Mouse (Mus musculus) limb, embryonic 12.5 days (tissue): ENCODE measurements around the gene Smim11. TPM values are rescaled to one million over a fixed set of nuclear protein-coding genes. Genes with fewer than 3 reads are reported as not detected.

Source experiments
- ATAC-seq: fragments of 200-750 bp; cut with Nextera tagmentation; 2 replicates; pipeline ENCODE4 v1.8.0; 2017; ENCODE audit warnings: low read depth, moderate TSS enrichment; ENCODE audit not compliant: insufficient number of reproducible peaks, insufficient read depth, low FRiP score, low TSS enrichment
- H3K27ac ChIP-seq: fragments of 300-500 bp; sonication (generic); 2 replicates; pipeline ENCODE4 v1.5.1; 2016; ENCODE audit warnings: mild to moderate bottlenecking, moderate library complexity
- H3K27me3 ChIP-seq: fragments of 300-500 bp; sonication (generic); 2 replicates; pipeline ENCODE4 v1.6.1; 2016; ENCODE audit warnings: mild to moderate bottlenecking, moderate library complexity
- H3K36me3 ChIP-seq: fragments of 300-500 bp; sonication (generic); 2 replicates; pipeline ENCODE4 v1.6.1; 2016; ENCODE audit warnings: mild to moderate bottlenecking, moderate library complexity
- H3K4me1 ChIP-seq: fragments of 300-500 bp; sonication (generic); replicated peaks from 2 replicates; pipeline ENCODE4 v1.6.1; 2016
- H3K4me2 ChIP-seq: fragments of 300-500 bp; sonication (generic); 2 replicates; pipeline ENCODE4 v1.6.1; 2016; ENCODE audit warnings: mild to moderate bottlenecking, moderate library complexity
- H3K4me3 ChIP-seq: fragments of 300-500 bp; sonication (generic); replicated peaks from 2 replicates; pipeline ENCODE4 v1.5.1; 2016; ENCODE audit warnings: mild to moderate bottlenecking
- H3K9ac ChIP-seq: fragments of 300-500 bp; sonication (generic); replicated peaks from 2 replicates; pipeline ENCODE4 v1.6.1; 2016; ENCODE audit warnings: mild to moderate bottlenecking, moderate library complexity
- H3K9me3 ChIP-seq: fragments of 300-500 bp; sonication (generic); 2 replicates; pipeline ENCODE4 v1.6.1; 2016; ENCODE audit warnings: mild to moderate bottlenecking, moderate library complexity
- WGBS: fragments of 180-500 bp; shearing (Covaris S2); methylation state at CpG from one replicate; pipeline ENCODE4 v1.1.7; 2016; 5-methylcytosine and 5-hydroxymethylcytosine counted together
- polyA plus RNA-seq: library from polyadenylated mRNA; unstranded; fragments of >200 nt; fragmentation: Nextera tagmentation; extraction: Ambion mirVana; gene quantifications from 2 replicates; pipeline ENCODE4 v1.2.1, GENCODE M21; 2016

The Smim11 gene
- 152 and 160 TPM in 2 replicates for polyA plus RNA-seq

DNA sequence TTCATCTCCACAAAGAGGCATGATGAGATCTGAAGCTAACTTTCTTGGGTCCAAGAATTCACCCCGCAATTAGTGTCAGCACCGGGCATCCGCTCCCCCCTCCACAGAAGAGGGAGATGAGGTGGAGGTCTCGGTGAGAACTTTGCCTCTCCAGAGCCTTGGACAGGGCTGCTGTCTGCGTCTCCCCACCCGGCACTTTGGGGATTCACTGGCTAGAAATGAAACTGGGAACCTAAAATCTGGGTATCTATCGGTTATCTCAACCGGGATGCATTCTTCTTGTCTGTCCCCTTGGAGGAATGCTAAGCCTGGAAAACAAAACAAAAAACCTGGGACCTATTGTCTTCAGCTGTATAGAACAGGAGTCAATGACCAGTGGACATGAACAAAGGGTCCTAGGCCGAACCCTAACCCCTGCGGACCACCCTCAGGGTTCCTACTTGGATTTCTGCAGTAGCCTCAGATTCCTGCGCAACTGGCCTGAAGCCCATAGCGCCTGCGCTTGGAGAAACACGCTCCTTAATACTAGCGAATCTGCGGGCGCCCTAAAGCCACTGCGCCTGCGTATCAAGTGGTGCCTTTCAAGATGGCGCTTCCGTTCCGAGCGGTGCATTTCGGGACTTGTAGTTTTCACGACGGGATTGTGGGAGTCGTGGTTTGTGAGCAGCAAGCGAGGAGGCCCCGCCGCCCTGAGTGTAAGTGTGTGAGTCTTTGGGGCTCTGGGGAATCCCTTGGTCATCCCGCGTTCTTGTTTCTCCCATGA is at the start of gene Smim11:
Smim11 (plus strand) TSS at position 638 of the 763 bp plus-strand sequence.
- no peaks in the 10 kb centered on the region for H3K27me3 ChIP-seq

GRCm38 (mm10) chr16:92254316-92254715 is 46.8 kb upstream of the Smim11 start:
- Histone ChIP-seq H3K27ac (no peak overlapping the region), H3K4me1 (peaks cover 15% of the 10 kb centered on the region), H3K27me3 (no peaks in the 10 kb centered on the region), H3K36me3 (no peaks in the 10 kb centered on the region), H3K4me3 (no peak overlapping the region), H3K9ac (no peak overlapping the region), H3K4me2 (no peak overlapping the region), H3K9me3 (no peaks in the 10 kb centered on the region)
- WGBS: 91% methylated on average over 3 of the region's 3 CpGs
- ATAC-seq: no peak

More for the DNA sequence above, at the start of gene Smim11:
- Histone ChIP-seq H3K27ac (peak within 1 kb of the TSS; percentile 72), H3K4me3 (peak within 1 kb of the TSS; percentile 65), H3K4me2 (peak within 1 kb of the TSS; percentile 71), H3K36me3 (peaks cover 8% of the 10 kb centered on the region; the same call in 1 of the 2 replicates), H3K9ac (peak within 1 kb of the TSS; percentile 70), H3K9me3 (no peaks in the 10 kb centered on the region), H3K4me1 (peaks cover 20% of the 10 kb centered on the region)
- ATAC-seq: peak; percentile 92
- WGBS: 11% methylated on average over 32 of the region's 32 CpGs

DNA sequence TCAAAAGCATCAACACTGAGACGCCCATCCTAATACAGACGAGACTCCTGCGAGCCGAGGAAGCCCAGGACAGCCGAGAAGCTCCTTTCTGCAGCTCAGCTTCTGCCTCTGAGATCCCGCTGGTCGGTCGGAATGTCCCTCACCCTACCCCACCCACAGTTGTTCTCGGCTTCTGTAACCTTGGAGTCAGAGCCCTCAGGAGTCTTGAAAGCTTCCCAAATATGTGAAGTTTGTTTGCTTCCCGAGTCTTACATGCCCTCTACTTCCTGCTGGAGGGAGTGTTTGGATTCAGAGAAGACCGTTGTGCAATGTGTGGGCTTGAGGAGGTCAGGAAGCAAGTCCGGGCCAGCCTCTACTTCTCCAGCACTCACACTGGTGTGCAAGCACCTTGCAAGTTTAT is 33.2 kb upstream of the Smim11 start:
- H3K27ac ChIP-seq: no peak overlapping the region
- no peaks in the 10 kb centered on the region for H3K36me3 ChIP-seq
- no peaks in the 10 kb centered on the region for H3K4me1 ChIP-seq
- no peaks in the 10 kb centered on the region for H3K27me3 ChIP-seq
- H3K9me3 ChIP-seq: no peaks in the 10 kb centered on the region
- no peak for ATAC-seq
- H3K4me2 ChIP-seq: no peak overlapping the region
- WGBS: 83% methylated on average over 12 of the region's 12 CpGs
- no peak overlapping the region for H3K4me3 ChIP-seq
- no peak overlapping the region for H3K9ac ChIP-seq

DNA sequence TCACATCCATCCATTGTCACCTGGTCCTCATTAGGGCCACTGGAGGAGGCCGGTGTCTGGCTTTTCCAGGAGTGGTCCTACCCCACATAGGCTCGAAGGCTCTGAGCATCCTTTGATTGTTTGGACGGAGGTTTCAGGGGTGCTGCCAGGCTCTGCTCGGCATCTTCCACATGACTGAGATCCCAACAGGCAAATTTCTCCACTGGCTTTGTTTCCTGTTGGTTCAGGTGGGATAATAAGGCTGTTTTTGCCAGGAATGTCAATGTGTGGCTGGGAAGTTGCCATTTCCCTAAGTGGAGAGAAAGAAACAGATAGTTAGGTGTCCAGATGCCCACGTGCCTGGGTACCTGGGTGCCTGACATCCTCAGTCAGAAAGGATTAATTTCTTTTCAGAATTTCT is 26.6 kb upstream of the Smim11 start:
- H3K27ac ChIP-seq: no peak overlapping the region
- H3K4me2 ChIP-seq: no peak overlapping the region
- H3K4me3 ChIP-seq: no peak overlapping the region
- no peak overlapping the region for H3K9ac ChIP-seq
- no peaks in the 10 kb centered on the region for H3K4me1 ChIP-seq
- no peaks in the 10 kb centered on the region for H3K36me3 ChIP-seq
- H3K27me3 ChIP-seq: no peaks in the 10 kb centered on the region
- WGBS: 51% methylated on average over 5 of the region's 5 CpGs
- no peaks in the 10 kb centered on the region for H3K9me3 ChIP-seq
- ATAC-seq: no peak

DNA sequence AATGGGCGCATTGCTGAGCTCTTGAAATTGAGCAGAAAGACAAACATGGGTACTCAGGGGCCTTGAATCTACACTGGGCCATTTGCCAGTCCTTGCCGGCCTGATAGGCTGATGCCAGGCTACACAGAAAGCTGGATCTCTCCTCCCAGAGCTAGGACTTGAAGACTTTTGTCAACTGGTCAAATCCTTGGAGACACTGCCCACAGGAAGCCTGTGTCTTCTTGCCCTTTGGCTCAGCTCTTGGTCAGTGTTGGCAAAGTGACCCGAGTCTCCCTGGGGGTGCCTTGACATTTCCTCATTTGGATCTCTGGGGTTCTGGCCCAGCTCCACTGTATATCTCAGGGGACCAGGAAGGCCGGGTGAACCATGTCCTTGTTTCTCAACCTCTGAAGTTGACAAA is 25.6 kb upstream of the Smim11 start:
- 84% methylated on average over 4 of the region's 4 CpGs for WGBS
- Histone ChIP-seq H3K9ac (no peak overlapping the region), H3K4me1 (no peaks in the 10 kb centered on the region), H3K4me3 (no peak overlapping the region), H3K27me3 (no peaks in the 10 kb centered on the region), H3K9me3 (no peaks in the 10 kb centered on the region), H3K36me3 (no peaks in the 10 kb centered on the region), H3K27ac (no peak overlapping the region), H3K4me2 (no peak overlapping the region)
- ATAC-seq: no peak

- Histone ChIP-seq H3K27me3 (no peaks in the 10 kb centered on the region; the same call in 1 of the 2 replicates), H3K9me3 (no peaks in the 10 kb centered on the region), H3K4me1 (peaks cover 15% of the 10 kb centered on the region), H3K4me3 (no peak overlapping the region), H3K36me3 (no peaks in the 10 kb centered on the region), H3K9ac (no peak overlapping the region), H3K27ac (no peak overlapping the region), H3K4me2 (no peak overlapping the region)
- ATAC-seq: no peak
- 55% methylated on average over 5 of the region's 5 CpGs for WGBS
Observed at GRCm38 (mm10) chr16:92282671-92283070, 18.4 kb upstream of the Smim11 start.

DNA sequence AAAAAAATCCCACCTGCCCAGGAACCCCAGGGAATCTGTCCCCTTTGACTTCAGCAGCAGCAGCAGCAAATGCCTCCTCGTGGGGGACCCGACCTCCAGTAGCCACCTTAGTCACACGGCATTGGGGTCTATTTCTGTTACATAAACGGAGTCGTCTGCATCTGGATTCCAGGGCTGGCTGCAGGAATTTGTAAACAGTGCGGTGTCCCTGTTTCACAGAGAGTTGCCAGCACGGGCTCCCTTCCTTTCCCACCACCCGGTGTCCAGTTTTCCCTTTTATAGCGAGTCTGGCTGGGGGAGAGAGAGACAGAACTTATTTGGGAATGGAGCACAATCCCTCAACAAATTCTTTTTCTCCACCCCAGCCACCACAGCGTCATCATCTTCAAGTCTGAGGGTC is 16.0 kb upstream of the Smim11 start:
- Histone ChIP-seq H3K27me3 (no peaks in the 10 kb centered on the region; the same call in 1 of the 2 replicates), H3K9me3 (no peaks in the 10 kb centered on the region), H3K4me1 (peaks cover 15% of the 10 kb centered on the region), H3K36me3 (no peaks in the 10 kb centered on the region), H3K27ac (no peak overlapping the region), H3K4me3 (no peak overlapping the region), H3K9ac (no peak overlapping the region), H3K4me2 (no peak overlapping the region)
- no peak for ATAC-seq
- WGBS: 36% methylated on average over 10 of the region's 10 CpGs

DNA sequence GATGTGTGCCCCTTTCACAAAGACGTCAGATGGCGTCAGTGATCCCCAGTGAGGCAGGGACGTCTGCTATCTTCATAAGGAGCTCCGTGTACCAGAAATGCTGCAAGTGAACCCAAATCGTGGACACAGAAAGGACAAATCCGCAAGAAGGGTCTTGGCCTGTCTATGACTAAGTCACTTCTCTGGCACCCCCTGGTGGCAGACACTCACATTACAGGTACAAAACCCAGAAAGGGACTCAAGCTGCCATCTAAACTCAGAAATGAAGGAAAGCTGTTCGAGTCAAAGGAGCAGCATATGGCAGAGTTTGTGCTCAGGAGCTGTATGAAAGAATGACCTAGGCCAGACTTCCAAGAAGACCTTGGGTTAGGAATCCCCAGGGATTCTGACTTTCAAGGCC is 14.5 kb upstream of the Smim11 start:
- H3K4me2 ChIP-seq: no peak overlapping the region
- peaks cover 15% of the 10 kb centered on the region for H3K4me1 ChIP-seq
- no peak overlapping the region for H3K27ac ChIP-seq
- no peak overlapping the region for H3K4me3 ChIP-seq
- H3K9me3 ChIP-seq: no peaks in the 10 kb centered on the region
- no peak for ATAC-seq
- no peaks in the 10 kb centered on the region for H3K36me3 ChIP-seq
- H3K27me3 ChIP-seq: no peaks in the 10 kb centered on the region; the same call in 1 of the 2 replicates
- WGBS: 11% methylated on average over 7 of the region's 7 CpGs
- H3K9ac ChIP-seq: no peak overlapping the region

DNA sequence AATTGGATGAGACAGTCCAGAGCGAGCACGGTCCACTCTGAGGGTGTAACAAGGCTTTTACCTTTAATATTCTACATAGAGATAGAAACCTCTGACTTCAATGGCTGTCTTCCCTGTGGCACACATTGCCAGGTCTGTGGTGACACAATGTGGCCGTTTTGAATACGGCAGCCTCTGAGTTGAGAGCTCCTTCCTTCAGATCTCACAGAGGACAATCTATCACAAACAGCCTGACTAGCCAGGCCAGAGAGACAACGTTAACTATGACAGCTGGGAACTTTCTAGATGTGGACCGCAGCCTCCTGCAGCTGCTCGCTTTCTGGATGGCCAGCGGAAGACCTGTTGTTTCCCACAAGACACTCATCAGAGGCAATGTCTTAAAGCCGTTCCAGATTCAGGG is 12.3 kb upstream of the Smim11 start:
- Histone ChIP-seq H3K4me1 (peaks cover 7% of the 10 kb centered on the region), H3K4me3 (no peak overlapping the region), H3K36me3 (no peaks in the 10 kb centered on the region), H3K27ac (no peak overlapping the region), H3K9ac (no peak overlapping the region), H3K9me3 (no peaks in the 10 kb centered on the region), H3K27me3 (peaks cover 5% of the 10 kb centered on the region), H3K4me2 (no peak overlapping the region)
- ATAC-seq: no peak
- 86% methylated on average over 9 of the region's 9 CpGs for WGBS

DNA sequence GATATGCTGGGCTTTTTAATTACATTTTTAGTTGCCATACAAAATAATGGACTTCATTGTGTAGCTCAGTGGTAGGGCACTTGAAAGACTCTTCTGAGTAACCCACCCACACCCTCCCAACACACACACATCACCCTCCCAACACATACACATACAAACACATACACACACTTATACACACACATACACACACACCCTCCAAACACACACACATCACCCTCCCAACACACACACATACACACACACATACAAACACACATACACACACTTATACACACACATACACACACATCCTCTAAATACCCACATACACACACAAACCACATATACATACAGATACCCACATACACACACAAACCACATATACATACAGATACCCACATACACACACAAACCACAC is 11.0 kb upstream of the Smim11 start:
- no peaks in the 10 kb centered on the region for H3K36me3 ChIP-seq
- H3K9me3 ChIP-seq: no peaks in the 10 kb centered on the region
- no peak overlapping the region for H3K27ac ChIP-seq

GRCm38 (mm10) chr16:92292101-92292500 is 9.0 kb upstream of the Smim11 start, which contains the start of gene Kcne2:
Gene Kcne2, plus strand, starts transcription at chr16:92292389.
- peaks cover 5% of the 10 kb centered on the region for H3K27me3 ChIP-seq
- no peak within 1 kb of the TSS for H3K9ac ChIP-seq
- 72% methylated on average over 10 of the region's 10 CpGs for WGBS
- no peak within 1 kb of the TSS for H3K4me2 ChIP-seq
- no peak for ATAC-seq
- H3K9me3 ChIP-seq: no peaks in the 10 kb centered on the region
- H3K27ac ChIP-seq: no peak within 1 kb of the TSS
- no peak within 1 kb of the TSS for H3K4me3 ChIP-seq
- H3K4me1 ChIP-seq: no peaks in the 10 kb centered on the region; the same call in 1 of the 2 replicates
- H3K36me3 ChIP-seq: no peaks in the 10 kb centered on the region

More for the DNA sequence above, 11.0 kb upstream of the Smim11 start:
- Histone ChIP-seq H3K4me3 (no peak overlapping the region), H3K27me3 (peaks cover 5% of the 10 kb centered on the region), H3K4me1 (peaks cover 2% of the 10 kb centered on the region; the same call in 1 of the 2 replicates), H3K9ac (no peak overlapping the region), H3K4me2 (no peak overlapping the region)
- ATAC-seq: no peak
